Mouse (Mus musculus) brain, embryonic 14.5 days (tissue): ENCODE results near the gene Mri1.

ENCODE experiments used
- CTCF ChIP-seq: fragments of 200-500 bp; IDR thresholded peaks from 2 replicates; pipeline ENCODE4 v1.5.1; 2012; ENCODE audit warnings: inconsistent platforms, mild to moderate bottlenecking, moderate library complexity, borderline replicate concordance; ENCODE audit not compliant: insufficient read depth, insufficient read length; ENCODE audit errors: extremely low read depth
- POLR2A ChIP-seq: fragments of 200-500 bp; IDR thresholded peaks from 2 replicates; pipeline ENCODE4 v1.6.1; 2012; ENCODE audit warnings: mild to moderate bottlenecking, inconsistent platforms, borderline replicate concordance; ENCODE audit not compliant: poor library complexity, insufficient read depth, insufficient read length, severe bottlenecking; ENCODE audit errors: extremely low read depth

DNA sequence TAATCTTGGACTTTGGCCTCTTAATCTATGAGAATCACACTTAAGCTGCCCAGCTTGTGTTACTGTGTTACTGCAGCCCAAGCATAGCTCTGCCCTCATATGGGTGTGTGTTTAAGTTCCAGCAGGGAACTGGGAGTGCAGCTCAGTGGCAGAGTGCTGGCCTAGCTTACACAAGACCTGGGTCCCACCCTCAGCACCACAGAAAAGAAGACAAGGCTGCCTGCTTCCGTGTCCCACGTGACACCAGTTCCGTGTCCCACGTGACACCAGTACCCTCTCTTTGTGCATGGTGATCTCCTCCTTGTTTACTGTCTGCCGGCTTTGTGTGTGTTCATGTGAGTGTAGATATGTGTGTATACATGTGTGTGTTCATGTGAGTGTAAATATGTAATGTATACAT lies 39.0 kb downstream of the Mri1 start:
- TF ChIP-seq CTCF (no peak), POLR2A (no peak)
